Mouse (Mus musculus) heart, adult 2 months (tissue): ENCODE measurements around the gene Tcf20.

Experiments
- CTCF ChIP-seq: fragments of 200-600 bp; IDR thresholded peaks from 2 replicates; pipeline ENCODE4 v1.8.1; 2022; ENCODE audit warnings: antibody characterized with exemption, mild to moderate bottlenecking, moderate library complexity
- POLR2A ChIP-seq: fragments of 200-500 bp; IDR thresholded peaks from 2 replicates; pipeline ENCODE4 v1.6.1; 2011; ENCODE audit warnings: mild to moderate bottlenecking, low read depth, low read length, control low read depth; ENCODE audit not compliant: insufficient read depth

DNA sequence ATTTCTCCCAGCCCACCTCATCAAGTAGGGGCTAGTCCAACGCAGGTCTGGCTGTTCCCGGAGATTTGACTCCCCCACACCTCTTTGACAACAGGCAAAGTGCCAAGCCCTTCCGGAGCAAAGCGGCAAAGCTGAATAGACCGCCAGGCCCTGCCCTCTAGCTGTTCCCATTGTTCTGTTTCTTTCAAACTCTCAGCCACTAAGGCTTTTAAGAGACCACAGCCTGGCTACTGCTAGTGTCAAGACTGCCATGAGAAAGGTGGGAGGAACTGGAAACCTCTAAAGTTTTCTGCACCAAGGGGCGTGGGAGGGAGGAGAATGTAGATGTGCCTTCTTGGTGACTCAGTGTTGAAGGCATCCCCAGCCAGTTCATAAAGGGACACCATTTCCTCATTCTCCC, 86.4 kb downstream of the Tcf20 start:
- TF ChIP-seq CTCF: no peak
- TF ChIP-seq POLR2A: no peak
